Mouse (Mus musculus): ENCODE measurements around the gene Lsm2.
"Not testable (repeated sequence)": the region's sequence is repeated elsewhere in the genome, so short reads cannot be mapped to it uniquely, and the experiment has no call there.

Gene Lsm2

GRCm38 (mm10) chr17:34981690-34982180 lies at the start of gene Lsm2:
Gene Lsm2, plus strand, starts transcription at chr17:34981862.
- DNase-seq = peak; percentile 92

- DNase-seq = no peak
Observed at GRCm38 (mm10) chr17:34932287-34932686, 49.4 kb upstream of the Lsm2 start.

GRCm38 (mm10) chr17:34934031-34934430 lies 47.6 kb upstream of the Lsm2 start:
- no peak for DNase-seq

- DNase-seq = no peak
Observed at GRCm38 (mm10) chr17:34934830-34935229, 46.8 kb upstream of the Lsm2 start.

GRCm38 (mm10) chr17:34937960-34938505 lies 43.6 kb upstream of the Lsm2 start:
- DNase-seq = no peak

- DNase-seq = peak; percentile 38
Observed at GRCm38 (mm10) chr17:34941344-34942041, 40.2 kb upstream of the Lsm2 start.

- no peak for DNase-seq
Observed at GRCm38 (mm10) chr17:34943128-34943815, 38.4 kb upstream of the Lsm2 start.

GRCm38 (mm10) chr17:34944362-34944761 lies 37.3 kb upstream of the Lsm2 start:
- no peak for DNase-seq

GRCm38 (mm10) chr17:34946486-34947140 lies 35.0 kb upstream of the Lsm2 start:
- DNase-seq = no peak

GRCm38 (mm10) chr17:34947606-34948005 lies 34.1 kb upstream of the Lsm2 start:
- DNase-seq = peak; percentile 48

- not testable (repeated sequence) for DNase-seq
Observed at GRCm38 (mm10) chr17:34948721-34949552, 32.7 kb upstream of the Lsm2 start.

- DNase-seq = peak; percentile 53
Observed at GRCm38 (mm10) chr17:34949553-34949969, 32.1 kb upstream of the Lsm2 start.

- no peak for DNase-seq
Observed at GRCm38 (mm10) chr17:34950514-34951455, 30.9 kb upstream of the Lsm2 start.

- no peak for DNase-seq
Observed at GRCm38 (mm10) chr17:34951636-34952377, 29.9 kb upstream of the Lsm2 start.

- DNase-seq = peak; percentile 85
Observed at GRCm38 (mm10) chr17:34952378-34953040, 29.2 kb upstream of the Lsm2 start.

- no peak for DNase-seq
Observed at GRCm38 (mm10) chr17:34953258-34953657, 28.4 kb upstream of the Lsm2 start.

- DNase-seq = no peak
Observed at GRCm38 (mm10) chr17:34953904-34954303, 27.8 kb upstream of the Lsm2 start.

- DNase-seq = no peak
Observed at GRCm38 (mm10) chr17:34954831-34955230, 26.8 kb upstream of the Lsm2 start.

- DNase-seq = no peak
Observed at GRCm38 (mm10) chr17:34955884-34956283, 25.8 kb upstream of the Lsm2 start.

GRCm38 (mm10) chr17:34956340-34956739 lies 25.3 kb upstream of the Lsm2 start:
- no peak for DNase-seq
